Mouse (Mus musculus): ENCODE results near the gene 6430531B16Rik. TPM values are rescaled to one million over a fixed set of nuclear protein-coding genes. Genes with fewer than 3 reads are reported as not detected.

The 6430531B16Rik gene
- total RNA-seq, 1 experiment from 2014 or later: not detected

- ATAC-seq (replicated peaks; ENCODE audit: insufficient number of reproducible peaks, low FRiP score, low TSS enrichment, poor library complexity, severe bottlenecking): peak; percentile 48
Observed at GRCm38 (mm10) chr7:139974307-139974706, 4.2 kb downstream of the 6430531B16Rik start.

GRCm38 (mm10) chr7:139972923-139973331, 5.6 kb downstream of the 6430531B16Rik start:
- peak; percentile 15 for ATAC-seq (replicated peaks; ENCODE audit: insufficient number of reproducible peaks, low FRiP score, low TSS enrichment, poor library complexity, severe bottlenecking)

- ATAC-seq (replicated peaks; ENCODE audit: insufficient number of reproducible peaks, low FRiP score, low TSS enrichment, poor library complexity, severe bottlenecking): peak; percentile 32
Observed at GRCm38 (mm10) chr7:139971436-139971835, 7.1 kb downstream of the 6430531B16Rik start.

DNA sequence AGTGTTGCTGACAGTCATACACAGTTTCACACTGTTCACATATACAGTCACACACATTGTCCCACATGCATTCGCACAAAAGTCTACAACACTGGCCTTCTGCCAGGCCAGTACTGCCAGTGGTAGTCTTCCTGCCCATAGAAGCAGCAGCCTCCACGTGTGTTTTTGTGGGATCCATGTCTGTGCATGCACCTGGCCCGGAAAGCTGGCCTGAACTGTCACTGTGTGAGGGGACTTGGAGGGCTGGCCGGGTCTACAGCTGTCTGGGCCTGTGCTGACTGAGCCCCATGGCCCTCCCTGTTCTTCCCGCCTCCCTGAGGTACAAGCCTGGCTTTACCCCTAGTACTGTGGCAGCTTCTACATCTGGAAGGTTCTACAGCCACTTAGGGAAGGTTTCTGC, 7.6 kb downstream of the 6430531B16Rik start:
- no peak for ATAC-seq (replicated peaks; ENCODE audit: insufficient number of reproducible peaks, low FRiP score, low TSS enrichment, poor library complexity, severe bottlenecking)

DNA sequence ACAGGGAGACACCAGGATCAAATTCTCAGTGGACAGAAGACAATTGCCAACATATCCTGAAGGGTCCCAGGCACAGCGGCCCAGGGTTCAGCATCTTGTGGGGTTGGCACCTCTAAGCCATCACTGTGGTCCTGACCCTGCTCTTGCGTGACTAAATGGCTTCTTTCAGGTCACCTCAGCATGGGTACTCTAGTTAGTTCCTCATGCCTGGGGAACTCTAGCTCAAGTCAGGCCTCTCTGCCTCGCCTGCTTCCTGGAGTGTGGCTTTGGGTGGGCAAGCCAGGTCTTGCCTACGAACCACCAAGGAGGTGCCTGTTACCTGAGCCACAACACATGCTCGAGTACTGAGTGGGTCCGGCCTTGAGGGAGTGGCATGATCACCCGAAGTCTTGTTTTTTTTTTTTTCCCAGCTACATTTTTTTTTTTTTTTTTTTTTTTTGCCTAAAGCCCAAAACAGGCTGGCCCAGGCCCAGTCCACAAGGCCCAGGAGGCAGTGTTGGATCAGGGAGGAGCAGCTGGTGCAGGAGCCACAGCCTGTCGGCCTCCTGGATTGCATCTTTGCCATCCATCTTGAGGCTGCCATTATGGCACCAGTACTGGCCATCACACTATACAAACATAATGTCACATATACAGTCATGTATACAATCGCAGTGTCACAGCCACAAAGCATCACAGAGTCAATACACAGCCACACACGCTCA, 8.2 kb downstream of the 6430531B16Rik start:
- ATAC-seq (replicated peaks; ENCODE audit: insufficient number of reproducible peaks, low FRiP score, low TSS enrichment, poor library complexity, severe bottlenecking): no peak

DNA sequence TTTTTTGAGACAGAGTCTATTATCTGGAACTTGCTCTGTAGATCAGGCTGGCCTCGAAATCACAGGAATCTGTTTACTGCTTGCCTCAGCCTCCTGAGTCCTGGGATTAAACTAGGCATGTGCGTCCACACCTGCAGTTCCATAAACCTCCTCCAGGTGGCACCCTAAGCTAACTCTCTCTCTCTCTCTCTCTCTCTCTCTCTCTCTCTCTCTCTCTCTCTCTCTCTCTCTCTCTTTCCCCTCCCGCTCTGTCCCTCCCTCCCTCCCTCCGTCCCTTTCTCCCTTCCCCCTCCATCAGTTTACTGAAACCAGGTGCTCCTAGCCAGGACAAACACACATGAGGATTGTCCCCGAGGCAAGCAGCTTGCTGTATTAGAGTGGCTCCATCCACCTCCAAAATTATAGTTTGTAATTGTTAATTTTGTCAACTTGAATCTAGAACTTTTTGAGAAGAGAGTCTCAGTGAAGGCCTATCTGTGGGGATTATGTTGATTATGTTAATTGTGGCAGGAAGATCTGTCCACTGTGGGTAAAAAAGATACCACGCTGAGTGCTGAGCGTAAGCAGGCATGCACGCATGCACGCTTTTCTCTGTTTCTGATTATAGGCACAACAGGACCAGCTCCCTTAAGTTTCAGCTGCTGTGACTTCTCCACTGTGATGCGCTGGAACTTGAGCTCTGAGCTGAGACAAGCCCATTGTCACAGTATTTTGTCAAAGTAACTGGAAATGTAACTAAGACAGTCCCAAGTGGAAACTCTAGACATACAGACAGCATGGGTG, 9.0 kb downstream of the 6430531B16Rik start:
- ATAC-seq (replicated peaks; ENCODE audit: insufficient number of reproducible peaks, low FRiP score, low TSS enrichment, poor library complexity, severe bottlenecking): no peak

DNA sequence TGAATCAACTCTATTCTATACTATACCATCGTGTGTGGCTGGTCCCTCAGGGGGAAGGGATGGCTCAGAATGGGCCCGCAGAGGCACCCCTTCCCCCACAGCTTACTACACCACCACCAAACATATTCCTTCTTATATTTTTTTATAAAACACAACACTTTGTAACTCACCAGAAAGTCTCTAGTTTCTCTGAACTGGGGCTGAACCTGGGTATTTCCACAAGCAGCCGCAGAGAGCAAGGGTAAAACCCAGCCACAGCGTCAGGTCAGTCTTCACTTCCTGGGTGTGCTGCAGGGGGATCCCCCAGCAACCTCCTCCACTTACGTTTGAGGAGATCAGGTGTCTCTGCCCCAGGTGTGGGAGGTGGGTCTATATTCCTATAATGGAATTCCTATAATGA, 10.1 kb downstream of the 6430531B16Rik start:
- no peak for ATAC-seq (replicated peaks; ENCODE audit: insufficient number of reproducible peaks, low FRiP score, low TSS enrichment, poor library complexity, severe bottlenecking)

DNA sequence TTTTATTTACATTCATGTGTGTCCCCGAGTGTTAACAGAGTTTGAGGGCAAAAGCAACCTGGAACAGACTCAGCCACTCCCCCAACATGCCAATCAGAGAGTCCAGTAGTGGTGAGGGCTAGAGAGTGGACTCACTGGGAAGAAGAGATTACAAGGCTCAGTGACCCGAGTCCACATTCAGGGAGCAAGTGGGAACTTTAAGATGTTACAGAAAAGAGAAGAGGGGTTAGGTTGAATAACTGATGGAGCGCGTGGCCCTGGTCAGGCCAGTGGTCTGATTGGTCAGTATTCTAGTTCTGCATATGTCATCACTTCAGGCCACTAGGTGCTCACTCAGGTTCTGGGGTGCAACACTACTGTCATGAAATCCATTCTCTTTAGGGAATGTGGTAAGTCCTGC, 11.4 kb downstream of the 6430531B16Rik start:
- ATAC-seq (replicated peaks; ENCODE audit: insufficient number of reproducible peaks, low FRiP score, low TSS enrichment, poor library complexity, severe bottlenecking): no peak

- no peak for ATAC-seq (replicated peaks; ENCODE audit: insufficient number of reproducible peaks, low FRiP score, low TSS enrichment, poor library complexity, severe bottlenecking)
Observed at GRCm38 (mm10) chr7:139963814-139964213, 14.7 kb downstream of the 6430531B16Rik start.

DNA sequence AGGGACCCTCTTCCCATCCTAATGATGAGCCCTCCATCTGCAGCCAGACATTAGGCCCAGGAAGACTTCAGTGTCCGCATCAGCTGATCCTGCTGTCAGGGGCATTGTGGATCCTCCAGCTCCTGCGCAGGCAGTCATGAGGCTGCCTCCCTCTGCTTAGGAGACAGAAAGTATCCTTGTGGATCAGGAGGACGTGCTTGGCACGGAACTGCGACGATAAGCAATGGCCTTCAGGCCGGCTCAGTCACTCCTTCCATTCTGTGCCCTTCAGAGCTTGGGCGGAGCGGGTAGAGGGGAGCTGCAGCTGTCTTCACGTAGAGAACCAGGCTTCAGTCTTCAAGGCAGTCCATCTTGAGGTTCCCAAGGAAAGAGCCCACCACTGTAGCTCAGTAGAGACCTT, 17.4 kb downstream of the 6430531B16Rik start:
- no peak for ATAC-seq (replicated peaks; ENCODE audit: insufficient number of reproducible peaks, low FRiP score, low TSS enrichment, poor library complexity, severe bottlenecking)

- ATAC-seq (replicated peaks; ENCODE audit: insufficient number of reproducible peaks, low FRiP score, low TSS enrichment, poor library complexity, severe bottlenecking): no peak
Observed at GRCm38 (mm10) chr7:139957958-139958357, 20.6 kb downstream of the 6430531B16Rik start.

DNA sequence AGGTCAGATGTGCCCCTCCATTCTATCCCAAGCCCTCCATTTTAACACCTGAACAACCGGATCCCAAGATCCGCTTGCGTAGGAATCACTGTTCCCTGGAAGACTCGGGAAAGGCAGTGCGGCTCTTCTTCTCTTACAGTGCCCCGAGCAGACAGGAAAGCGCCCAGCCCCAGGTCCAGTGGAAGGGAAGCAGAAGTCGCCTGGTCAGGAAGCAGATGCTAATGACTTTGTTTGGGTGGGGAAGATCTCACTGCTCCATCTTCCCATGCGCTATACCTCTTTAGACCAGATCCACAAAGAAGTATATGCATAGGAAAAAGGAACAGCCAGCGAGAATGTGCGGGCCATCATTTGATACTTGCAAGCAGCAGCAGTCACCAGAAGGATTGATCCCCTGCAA, 21.1 kb downstream of the 6430531B16Rik start:
- ATAC-seq (replicated peaks; ENCODE audit: insufficient number of reproducible peaks, low FRiP score, low TSS enrichment, poor library complexity, severe bottlenecking): no peak

- ATAC-seq (replicated peaks; ENCODE audit: insufficient number of reproducible peaks, low FRiP score, low TSS enrichment, poor library complexity, severe bottlenecking): no peak
Observed at GRCm38 (mm10) chr7:139956658-139957057, 21.9 kb downstream of the 6430531B16Rik start.

DNA sequence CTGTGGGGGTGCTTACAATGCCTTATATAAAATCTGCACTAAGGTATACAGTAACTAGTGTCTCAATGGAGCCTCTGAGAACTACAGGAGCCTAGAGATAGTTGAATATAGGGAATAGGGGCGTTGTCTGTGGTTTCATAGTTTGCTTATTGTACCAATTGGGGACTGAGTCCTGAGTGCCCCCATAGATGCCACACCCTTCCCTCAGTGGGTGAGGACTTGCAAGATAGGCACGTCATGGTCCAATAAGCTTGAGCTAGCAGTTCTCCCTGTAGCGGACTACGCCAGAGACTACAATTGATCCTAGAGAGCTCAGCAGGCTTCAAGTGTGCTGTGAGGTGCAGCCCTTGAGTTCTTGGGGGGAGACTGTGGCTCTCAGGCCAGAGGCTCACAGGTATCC, 23.1 kb downstream of the 6430531B16Rik start:
- no peak for ATAC-seq (replicated peaks; ENCODE audit: insufficient number of reproducible peaks, low FRiP score, low TSS enrichment, poor library complexity, severe bottlenecking)

DNA sequence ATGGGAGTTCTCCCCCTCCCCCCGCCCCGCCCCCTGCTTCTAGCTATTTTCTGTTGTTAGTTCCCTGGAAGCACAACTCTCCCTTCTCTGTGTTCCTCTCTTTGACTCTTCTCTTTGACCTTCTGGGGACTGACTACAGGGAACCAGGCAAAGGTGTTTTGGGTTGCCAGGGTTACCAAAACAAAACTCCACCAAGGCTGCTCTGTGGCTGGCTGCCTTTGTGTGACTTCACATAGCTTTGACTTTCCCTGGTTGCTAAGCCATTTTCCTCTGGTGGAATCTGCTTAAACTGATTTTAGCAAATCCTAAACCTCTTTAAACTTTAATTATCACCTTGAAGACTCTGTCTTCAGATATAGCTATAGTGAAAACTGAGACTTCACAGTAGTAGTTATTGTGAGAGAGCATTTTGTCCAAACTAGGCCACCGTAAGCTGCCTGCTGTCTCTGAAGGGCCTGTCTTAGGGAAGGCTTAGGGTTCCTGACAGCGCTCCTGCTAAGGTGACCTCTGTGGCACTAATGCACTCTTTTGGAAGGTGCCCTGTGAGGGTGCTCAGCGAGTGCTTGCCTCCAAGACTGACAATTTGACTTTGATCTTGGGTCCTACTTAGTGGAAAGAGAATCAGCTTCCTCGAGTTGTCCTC, 26.4 kb downstream of the 6430531B16Rik start:
- ATAC-seq (replicated peaks; ENCODE audit: insufficient number of reproducible peaks, low FRiP score, low TSS enrichment, poor library complexity, severe bottlenecking): no peak

GRCm38 (mm10) chr7:139951079-139951478, 27.5 kb downstream of the 6430531B16Rik start:
- ATAC-seq (replicated peaks; ENCODE audit: insufficient number of reproducible peaks, low FRiP score, low TSS enrichment, poor library complexity, severe bottlenecking): 0 out of 2 replicates have a peak, but pooled peaks have one; percentile 40

GRCm38 (mm10) chr7:139950283-139950971, 28.1 kb downstream of the 6430531B16Rik start:
- ATAC-seq (replicated peaks; ENCODE audit: insufficient number of reproducible peaks, low FRiP score, low TSS enrichment, poor library complexity, severe bottlenecking): peak; percentile 33; the same call in 1 of the 2 replicates

DNA sequence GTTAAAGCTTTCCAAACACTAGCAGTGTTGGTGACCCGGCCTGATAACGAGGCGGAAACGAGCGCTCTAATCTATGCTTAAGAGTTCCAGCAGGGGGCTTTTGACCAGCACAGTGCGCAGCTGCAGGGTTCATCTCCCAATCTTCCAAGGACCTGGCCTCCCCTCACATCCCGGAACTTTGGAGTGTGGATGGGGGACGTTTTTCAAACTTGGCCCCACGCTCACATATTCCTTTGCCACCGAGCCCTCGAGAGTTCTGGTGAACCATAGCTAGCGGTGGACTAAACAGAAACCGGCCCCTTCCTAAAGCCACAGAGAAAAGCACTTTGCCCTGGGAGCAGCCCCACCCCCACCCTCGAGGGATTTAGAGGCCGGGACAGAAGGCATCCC, 28.7 kb downstream of the 6430531B16Rik start:
- peak; percentile 59 for ATAC-seq (replicated peaks; ENCODE audit: insufficient number of reproducible peaks, low FRiP score, low TSS enrichment, poor library complexity, severe bottlenecking)

GRCm38 (mm10) chr7:139946032-139946431, 32.5 kb downstream of the 6430531B16Rik start:
- no peak for ATAC-seq (replicated peaks; ENCODE audit: insufficient number of reproducible peaks, low FRiP score, low TSS enrichment, poor library complexity, severe bottlenecking)

Data from monocyte, adult 5-6 weeks (primary cell).